ENCODE assay signal across 8 mouse cellular contexts in genomic region chr2:30685137-30685860, GRCm38 (mm10).
DNase-seq lines count a peak whose midpoint lies in the region; ATAC-seq lines count a peak whose summit lies in the region.

No protein-coding gene starts in this region.

- no peak overlapping the region for H3K4me2 ChIP-seq in embryonic facial prominence, embryonic 14.5 days (ENCODE audit: low read depth, low read length)
- no peak overlapping the region for H3K4me2 ChIP-seq in midbrain, embryonic 16.5 days (ENCODE audit: low read length)

- intact Hi-C loops in heart, postnatal 14 days (cut with DNase I) = no loop called here

- no peaks in the 10 kb centered on the region for H3K36me3 ChIP-seq in embryonic facial prominence, embryonic 14.5 days (ENCODE audit: control insufficient read depth, insufficient read depth, low read length)
- no peaks in the 10 kb centered on the region for H3K36me3 ChIP-seq in limb, embryonic 10.5 days
- no peaks in the 10 kb centered on the region for H3K36me3 ChIP-seq in midbrain, embryonic 16.5 days (ENCODE audit: control insufficient read depth, insufficient read depth, low read length)

- no peak overlapping the region for H3K9ac ChIP-seq in embryonic facial prominence, embryonic 14.5 days (ENCODE audit: low read depth, low read length)
- H3K9ac ChIP-seq in midbrain, embryonic 16.5 days (ENCODE audit: low read depth, low read length) = peak overlapping the region; percentile 45

- 40% methylated on average over 10 of the region's 10 CpGs for whole genome bisulfite sequencing in embryonic facial prominence, embryonic 14.5 days
- 81% methylated on average over 10 of the region's 10 CpGs for WGBS in limb, embryonic 10.5 days
- 72% methylated on average over 10 of the region's 10 CpGs for WGBS in midbrain, embryonic 16.5 days

- H3K9me3 ChIP-seq in embryonic facial prominence, embryonic 14.5 days (ENCODE audit: control insufficient read depth, low read length) = peaks cover 3% of the 10 kb centered on the region
- H3K9me3 ChIP-seq in limb, embryonic 10.5 days (replicated peaks) = no peaks in the 10 kb centered on the region
- no peaks in the 10 kb centered on the region for H3K9me3 ChIP-seq in midbrain, embryonic 16.5 days (replicated peaks; ENCODE audit: control insufficient read depth, low read length, poor library complexity, severe bottlenecking)

- DNase-seq in ES-CJ7 (ENCODE audit: low read depth, low spot score) = peak; percentile 31
- peak; percentile 72 for DNase-seq in embryonic facial prominence, embryonic 14.5 days (ENCODE audit: low spot score)
- peak; percentile 67 to 70 for DNase-seq in heart, postnatal 14 days
- no peak for DNase-seq in limb, embryonic 10.5 days (ENCODE audit: low spot score)
- no peak for DNase-seq in urinary bladder, postnatal 25 days (ENCODE audit: low spot score)
- DNase-seq in embryo, embryonic 11 days = no peak

- peaks cover 33% of the 10 kb centered on the region for H3K4me1 ChIP-seq in embryonic facial prominence, embryonic 14.5 days (ENCODE audit: control insufficient read depth, insufficient read depth, low read length)
- H3K4me1 ChIP-seq in limb, embryonic 10.5 days = peaks cover 58% of the 10 kb centered on the region
- H3K4me1 ChIP-seq in midbrain, embryonic 16.5 days (ENCODE audit: control insufficient read depth, insufficient read depth, low read length) = peaks cover 23% of the 10 kb centered on the region

- H3K4me3 ChIP-seq in embryonic facial prominence, embryonic 14.5 days (ENCODE audit: low read depth, low read length) = no peak overlapping the region
- H3K4me3 ChIP-seq in limb, embryonic 10.5 days = no peak overlapping the region
- H3K4me3 ChIP-seq in midbrain, embryonic 16.5 days (ENCODE audit: low read depth, low read length) = no peak overlapping the region

- no peaks in the 10 kb centered on the region for H3K27me3 ChIP-seq in embryonic facial prominence, embryonic 14.5 days (replicated peaks; ENCODE audit: control insufficient read depth, insufficient read depth, low read length)
- no peaks in the 10 kb centered on the region for H3K27me3 ChIP-seq in limb, embryonic 10.5 days (ENCODE audit: low read depth, poor library complexity, severe bottlenecking)
- H3K27me3 ChIP-seq in midbrain, embryonic 16.5 days (ENCODE audit: control insufficient read depth, insufficient read depth, low read depth, low read length) = no peaks in the 10 kb centered on the region

- ATAC-seq in embryonic facial prominence, embryonic 14.5 days (ENCODE audit: low read depth) = no peak
- no peak for ATAC-seq in midbrain, embryonic 16.5 days
- no peak for ATAC-seq in monocyte, adult 5-6 weeks (replicated peaks; ENCODE audit: insufficient number of reproducible peaks, low FRiP score, low TSS enrichment, poor library complexity, severe bottlenecking)

- peak overlapping the region; percentile 83 for H3K27ac ChIP-seq in embryonic facial prominence, embryonic 14.5 days (replicated peaks; ENCODE audit: low read depth, low read length)
- H3K27ac ChIP-seq in limb, embryonic 10.5 days = peak overlapping the region; percentile 74
- H3K27ac ChIP-seq in midbrain, embryonic 16.5 days (ENCODE audit: low read length) = peak overlapping the region; percentile 39; the same call in 1 of the 2 replicates

Comparison
In these comparisons a context has a peak if more than half of its experiments do, and no peak if none do; other contexts are left out.
1. DNase-seq: peak in ES-CJ7 (single experiment), embryonic facial prominence, embryonic 14.5 days (single experiment) and heart, postnatal 14 days (2 of 2); none in limb, embryonic 10.5 days (single experiment), urinary bladder, postnatal 25 days (single experiment) and embryo, embryonic 11 days (single experiment).
2. Peak in every context shown above with its lines, with median percentiles within 50 percentile points of each other: H3K27ac ChIP-seq.